Mouse (Mus musculus) hindbrain, embryonic 12.5 days (tissue): ENCODE measurements around the gene Olfr1426. TPM values are rescaled to one million over a fixed set of nuclear protein-coding genes. Genes with fewer than 3 reads are reported as not detected.

Experiments used
- ATAC-seq: fragments of 200-750 bp; cut with Nextera tagmentation; 2 replicates; pipeline ENCODE4 v1.8.0; 2017; ENCODE audit warnings: moderate TSS enrichment; ENCODE audit not compliant: low FRiP score
- H3K27ac ChIP-seq: fragments of 300-500 bp; sonication (generic); 2 replicates; pipeline ENCODE4 v1.5.1; 2016; ENCODE audit warnings: mild to moderate bottlenecking
- H3K27me3 ChIP-seq: fragments of 300-500 bp; sonication (generic); 2 replicates; pipeline ENCODE4 v1.6.1; 2016; ENCODE audit warnings: mild to moderate bottlenecking
- H3K36me3 ChIP-seq: fragments of 300-500 bp; sonication (generic); 2 replicates; pipeline ENCODE4 v1.6.1; 2016; ENCODE audit warnings: mild to moderate bottlenecking
- H3K4me1 ChIP-seq: fragments of 300-500 bp; sonication (generic); 2 replicates; pipeline ENCODE4 v1.6.1; 2016
- H3K4me2 ChIP-seq: fragments of 300-500 bp; sonication (generic); replicated peaks from 2 replicates; pipeline ENCODE4 v1.6.1; 2016; ENCODE audit warnings: mild to moderate bottlenecking
- H3K4me3 ChIP-seq: fragments of 300-500 bp; sonication (generic); 2 replicates; pipeline ENCODE4 v1.5.1; 2016; ENCODE audit warnings: mild to moderate bottlenecking
- H3K9ac ChIP-seq: fragments of 300-500 bp; sonication (generic); 2 replicates; pipeline ENCODE4 v1.6.1; 2016; ENCODE audit warnings: mild to moderate bottlenecking, moderate library complexity
- H3K9me3 ChIP-seq: fragments of 300-500 bp; sonication (generic); replicated peaks from 2 replicates; pipeline ENCODE4 v1.6.1; 2016; ENCODE audit warnings: mild to moderate bottlenecking
- WGBS: fragments of 180-500 bp; shearing (Covaris S2); methylation state at CpG from one replicate; pipeline ENCODE4 v1.1.7; 2016; 5-methylcytosine and 5-hydroxymethylcytosine counted together
- polyA plus RNA-seq: library from polyadenylated mRNA; unstranded; fragments of >200 nt; fragmentation: Nextera tagmentation; extraction: Ambion mirVana; gene quantifications from 2 replicates; pipeline ENCODE4 v1.2.1, GENCODE M21; 2016

The Olfr1426 gene
- polyA plus RNA-seq, 1 experiment from 2014 or later, result not detected

DNA sequence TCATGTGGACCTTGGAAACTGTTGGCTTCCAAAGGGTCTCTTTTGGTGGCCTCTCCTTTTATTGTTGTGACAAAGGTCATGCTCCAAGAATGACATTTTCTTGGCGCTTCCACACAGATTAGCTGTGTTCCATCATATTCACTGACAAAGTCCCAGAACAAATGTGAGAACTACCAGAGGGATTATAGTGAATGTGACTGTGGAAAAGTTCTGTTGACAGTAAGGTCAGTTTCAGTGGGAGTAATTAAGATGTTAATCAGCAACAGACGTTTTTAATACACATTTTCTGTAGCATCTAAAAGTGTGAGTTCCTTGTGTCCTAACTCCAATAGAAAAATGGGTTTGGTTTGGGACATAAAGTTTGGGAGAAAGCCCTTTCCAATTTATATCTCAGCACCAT is 50.6 kb downstream of the Olfr1426 start, which contains the start of gene Olfr1423:
TSS of gene Olfr1423 (minus strand) at position 101 of the 400 bp plus-strand sequence.
- Histone ChIP-seq H3K4me1 (no peaks in the 10 kb centered on the region), H3K36me3 (no peaks in the 10 kb centered on the region), H3K27me3 (no peaks in the 10 kb centered on the region), H3K4me2 (no peak within 1 kb of the TSS), H3K4me3 (no peak within 1 kb of the TSS), H3K27ac (no peak within 1 kb of the TSS), H3K9me3 (no peaks in the 10 kb centered on the region), H3K9ac (no peak within 1 kb of the TSS)
- WGBS, result 65% methylated on average over 2 of the region's 2 CpGs
- no peak for ATAC-seq

DNA sequence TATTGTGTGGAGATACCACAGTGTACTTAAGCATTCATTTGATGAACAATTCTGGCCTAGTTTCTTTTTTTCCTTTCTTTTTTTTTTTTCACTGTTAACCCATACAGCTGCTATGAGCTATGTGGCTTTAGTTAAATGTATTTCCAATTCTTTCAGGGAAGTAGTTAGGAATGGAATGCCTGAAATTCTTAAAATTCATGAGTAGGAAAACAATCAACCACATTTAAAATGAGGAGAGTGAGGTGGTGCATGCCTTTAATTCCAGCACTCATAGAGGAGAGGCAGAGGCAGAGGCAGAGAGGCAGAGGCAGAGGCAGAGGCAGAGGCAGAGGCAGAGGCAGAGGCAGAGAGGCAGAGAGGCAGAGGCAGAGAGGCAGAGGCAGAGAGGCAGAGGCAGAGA is 54.1 kb downstream of the Olfr1426 start:
- no peak overlapping the region for H3K27ac ChIP-seq
- H3K4me3 ChIP-seq, result no peak overlapping the region
- no peaks in the 10 kb centered on the region for H3K9me3 ChIP-seq
- H3K27me3 ChIP-seq, result no peaks in the 10 kb centered on the region
- no peak for ATAC-seq
- no peaks in the 10 kb centered on the region for H3K36me3 ChIP-seq
- no peaks in the 10 kb centered on the region for H3K4me1 ChIP-seq
- no peak overlapping the region for H3K4me2 ChIP-seq
- H3K9ac ChIP-seq, result no peak overlapping the region

Other genes with a start within 250 kb of the Olfr1426 start
- not detected in 2 replicates for gene Olfr1418, start 230.9 kb downstream of the Olfr1426 start, polyA plus RNA-seq
- gene Olfr1419, start 216.9 kb downstream of the Olfr1426 start, polyA plus RNA-seq, result 0.20 TPM in 1 of 2 replicates, not detected in the other
- gene Olfr1420, start 205.4 kb downstream of the Olfr1426 start, polyA plus RNA-seq, result 0.09 TPM in 1 of 2 replicates, not detected in the other
- 23.9 and 24.0 TPM in 2 replicates for gene Patl1, start 179.6 kb downstream of the Olfr1426 start, polyA plus RNA-seq
- 5.4 and 5.5 TPM in 2 replicates for gene Osbp, start 126.1 kb downstream of the Olfr1426 start, polyA plus RNA-seq
- gene Olfr1423, start 50.7 kb downstream of the Olfr1426 start, polyA plus RNA-seq, result 0.04 TPM in 1 of 2 replicates, not detected in the other
- gene Olfr1424, start 29.3 kb downstream of the Olfr1426 start, polyA plus RNA-seq, result not detected in 2 replicates
- gene Olfr1425, start 14.3 kb downstream of the Olfr1426 start, polyA plus RNA-seq, result not detected in 2 replicates
- not detected in 2 replicates for gene Olfr1427, start 11.3 kb upstream of the Olfr1426 start, polyA plus RNA-seq
- not detected in 2 replicates for gene Olfr1428, start 23.9 kb upstream of the Olfr1426 start, polyA plus RNA-seq
- gene Olfr76, start 31.2 kb upstream of the Olfr1426 start, polyA plus RNA-seq, result not detected in 2 replicates
- gene Olfr1555-ps1, start 78.1 kb upstream of the Olfr1426 start, polyA plus RNA-seq, result not detected in 2 replicates
- gene Olfr1431, start 108.6 kb upstream of the Olfr1426 start, polyA plus RNA-seq, result not detected in 2 replicates
- gene Olfr1432, start 140.6 kb upstream of the Olfr1426 start, polyA plus RNA-seq, result not detected in 2 replicates
- not detected in 2 replicates for gene Olfr262, start 149.6 kb upstream of the Olfr1426 start, polyA plus RNA-seq
- gene Olfr235, start 169.0 kb upstream of the Olfr1426 start, polyA plus RNA-seq, result not detected in 2 replicates
- not detected in 2 replicates for gene Olfr1434, start 187.8 kb upstream of the Olfr1426 start, polyA plus RNA-seq
- not detected in 2 replicates for gene Olfr1436, start 207.1 kb upstream of the Olfr1426 start, polyA plus RNA-seq
- gene Olfr1437, start 233.1 kb upstream of the Olfr1426 start, polyA plus RNA-seq, result not detected in 2 replicates
- gene Olfr1438-ps1, start 243.9 kb upstream of the Olfr1426 start, polyA plus RNA-seq, result not detected in 2 replicates